Mouse (Mus musculus) ES-E14 (cell line): ENCODE measurements around the gene Dlg2.

Source experiments
- MAFK ChIP-seq: IDR thresholded peaks from 2 replicates; pipeline ENCODE4 v1.6.1; 2014; ENCODE audit warnings: mild to moderate bottlenecking, low read depth, low read length, inconsistent platforms; ENCODE audit not compliant: insufficient read depth
- ZC3H11A ChIP-seq: IDR thresholded peaks from 2 replicates; pipeline ENCODE4 v1.6.1; 2012; ENCODE audit warnings: low read depth, mild to moderate bottlenecking, inconsistent platforms, low read length, borderline replicate concordance
- ZNF384 ChIP-seq: IDR thresholded peaks from 2 replicates; pipeline ENCODE4 v1.6.1; 2012; ENCODE audit warnings: low read depth, low read length, inconsistent platforms

GRCm38 (mm10) chr7:91010655-91011054, 534.2 kb downstream of the Dlg2 start:
- TF ChIP-seq ZC3H11A, result no peak
- no peak for TF ChIP-seq ZNF384
- no peak for TF ChIP-seq MAFK
